Mouse (Mus musculus) layer of hippocampus, adult 9-10 months (tissue): ENCODE data around the gene Saysd1.

Experiments used
- DNase-seq: peaks from one replicate; pipeline ENCODE4 v3.0.0; 2022; ENCODE audit warnings: low spot score

Saysd1 gene

DNA sequence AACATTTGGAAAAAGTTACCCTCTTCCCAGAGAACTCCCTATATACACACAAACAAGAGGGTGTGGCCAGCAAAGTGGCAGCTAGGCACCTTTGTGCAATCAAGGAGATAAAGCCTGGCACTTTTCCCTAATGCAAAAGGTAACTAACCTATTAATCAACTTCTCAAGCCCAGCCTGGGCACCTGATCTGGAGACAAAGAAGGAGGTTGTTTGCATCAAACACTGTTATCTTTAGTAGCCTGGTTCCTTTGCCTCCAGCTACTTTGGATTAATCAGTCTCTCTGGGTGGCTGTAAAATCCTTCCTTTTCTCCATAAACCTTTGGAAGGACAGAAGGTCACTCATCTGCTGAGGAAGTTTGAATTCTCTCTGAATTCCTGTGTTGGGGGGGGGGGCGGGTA is 27.4 kb downstream of the Saysd1 start:
- no peak for DNase-seq

DNA sequence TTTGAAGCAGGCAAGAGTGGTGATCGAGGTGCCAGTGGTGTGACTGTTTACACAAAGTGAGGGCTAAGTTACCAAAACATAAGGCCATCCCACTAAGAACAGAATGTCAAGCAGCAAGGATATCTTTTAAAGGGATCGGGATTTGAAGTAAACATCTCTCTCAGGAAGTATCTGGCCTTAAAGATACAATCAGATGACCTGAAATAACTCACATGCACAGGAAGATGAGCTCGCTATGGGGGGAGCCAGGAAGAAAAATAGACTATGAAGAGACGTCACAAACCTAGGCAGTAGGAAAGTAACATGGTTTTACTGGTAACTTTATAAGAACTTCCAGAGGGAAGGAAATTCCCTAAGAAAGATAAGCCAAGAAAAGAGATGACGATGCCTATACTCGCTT is 32.1 kb downstream of the Saysd1 start:
- DNase-seq, result no peak

- no peak for DNase-seq
Observed at GRCm38 (mm10) chr14:20103207-20103606, 35.1 kb downstream of the Saysd1 start.

DNA sequence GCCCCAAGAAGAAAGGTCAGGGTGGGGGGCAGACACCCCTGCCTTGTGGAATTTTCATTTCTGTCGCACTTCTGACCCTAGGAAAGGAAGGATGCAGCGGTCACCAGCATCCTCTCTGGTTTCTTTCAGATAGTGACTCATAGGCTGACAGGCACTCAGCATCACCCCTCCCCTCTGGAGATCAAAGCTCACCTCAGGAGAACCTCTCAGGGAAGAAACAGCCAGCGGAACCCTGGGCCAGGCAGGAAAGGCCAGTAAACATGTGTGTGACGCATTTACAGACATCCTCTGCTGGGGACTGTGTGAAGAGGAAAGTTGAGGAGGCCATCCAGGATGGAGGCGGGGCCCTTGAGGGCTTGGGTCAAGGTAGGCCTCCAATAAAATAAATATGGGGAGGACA is 40.3 kb downstream of the Saysd1 start:
- DNase-seq, result no peak

- DNase-seq, result no peak
Observed at GRCm38 (mm10) chr14:20094942-20095341, 43.4 kb downstream of the Saysd1 start.

DNA sequence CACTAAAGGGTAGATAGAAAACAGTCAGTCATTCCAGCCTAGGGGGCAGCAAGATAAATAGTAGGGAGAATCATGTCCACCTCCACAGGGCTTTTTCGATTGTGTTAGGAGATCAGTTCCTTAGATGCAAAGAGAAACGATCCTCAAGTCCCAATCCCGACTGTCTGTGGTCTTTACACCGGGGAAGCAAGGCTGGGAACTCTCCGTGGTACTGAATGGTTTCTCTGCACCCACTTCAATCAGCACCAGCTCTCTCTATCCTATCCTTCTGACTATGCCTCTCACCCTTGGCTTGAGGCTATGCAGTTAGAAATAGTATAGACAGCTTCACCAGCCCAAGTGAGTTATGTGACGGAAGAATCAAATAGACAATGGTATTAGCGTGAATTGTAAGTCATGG is 44.8 kb downstream of the Saysd1 start:
- no peak for DNase-seq

GRCm38 (mm10) chr14:20084335-20084734 is 54.0 kb downstream of the Saysd1 start:
- no peak for DNase-seq

GRCm38 (mm10) chr14:20082536-20083325 is 55.6 kb downstream of the Saysd1 start:
- peak; percentile 71 for DNase-seq

- DNase-seq, result no peak
Observed at GRCm38 (mm10) chr14:20081937-20082533, 56.3 kb downstream of the Saysd1 start.

DNA sequence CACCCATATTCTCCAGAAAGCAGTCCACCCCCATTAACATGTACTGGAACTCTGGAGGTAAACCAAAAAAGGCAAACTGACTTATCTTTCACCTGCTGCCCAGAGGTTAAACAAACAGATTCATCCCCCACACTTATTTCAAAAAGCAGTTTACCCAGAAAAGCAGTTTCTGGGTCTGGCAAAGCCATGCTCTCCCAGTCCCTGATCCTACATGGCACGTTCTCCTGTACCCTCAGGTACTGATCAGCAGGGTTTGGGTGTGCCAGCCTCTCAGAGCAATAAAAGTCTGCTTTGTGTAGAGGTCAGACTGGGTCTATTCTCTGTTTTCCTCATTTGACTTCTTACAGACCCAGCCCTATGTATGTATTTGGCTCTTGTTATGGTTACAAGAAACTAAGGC is 57.2 kb downstream of the Saysd1 start:
- no peak for DNase-seq

- DNase-seq, result no peak
Observed at GRCm38 (mm10) chr14:20077181-20077580, 61.2 kb downstream of the Saysd1 start.

DNA sequence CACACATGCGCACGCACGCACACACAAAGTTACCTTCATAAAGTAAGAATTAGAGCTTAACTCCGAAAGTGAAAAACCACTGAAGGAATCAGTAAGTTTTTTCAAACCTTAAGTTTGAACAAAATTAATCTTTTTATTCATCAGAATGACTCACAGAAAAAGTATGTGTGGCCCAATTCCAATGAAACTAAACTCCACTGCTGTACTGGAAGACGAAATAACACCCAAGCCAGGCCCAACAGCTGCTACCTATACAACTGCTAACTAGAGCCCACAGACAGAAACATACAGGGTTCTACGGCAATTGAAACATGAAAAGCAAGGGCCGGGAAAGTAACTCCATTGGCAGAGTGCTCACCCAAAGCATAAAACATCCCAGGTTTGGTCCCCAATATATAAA is 62.8 kb downstream of the Saysd1 start:
- no peak for DNase-seq

GRCm38 (mm10) chr14:20074759-20075158 is 63.6 kb downstream of the Saysd1 start:
- no peak for DNase-seq

DNA sequence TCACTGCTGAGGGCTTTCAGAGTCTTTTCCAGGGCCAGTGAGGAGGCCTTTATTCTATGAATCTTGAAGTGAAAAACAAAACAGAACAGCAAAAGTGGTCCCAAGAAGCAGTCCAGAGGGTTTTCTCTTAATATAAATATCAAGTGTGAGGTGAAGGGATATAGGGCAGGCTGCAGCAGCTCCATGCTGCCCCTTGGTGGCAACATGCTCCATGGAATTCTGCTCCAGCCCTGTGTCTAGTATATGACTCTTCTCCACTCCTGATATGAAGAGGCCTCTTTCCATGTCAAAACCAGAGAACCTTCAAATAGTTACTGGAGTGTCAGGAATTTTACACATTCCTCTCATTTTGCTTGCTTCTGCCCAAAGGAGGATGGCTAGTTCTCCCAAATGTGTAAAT is 67.7 kb downstream of the Saysd1 start:
- DNase-seq, result no peak

DNA sequence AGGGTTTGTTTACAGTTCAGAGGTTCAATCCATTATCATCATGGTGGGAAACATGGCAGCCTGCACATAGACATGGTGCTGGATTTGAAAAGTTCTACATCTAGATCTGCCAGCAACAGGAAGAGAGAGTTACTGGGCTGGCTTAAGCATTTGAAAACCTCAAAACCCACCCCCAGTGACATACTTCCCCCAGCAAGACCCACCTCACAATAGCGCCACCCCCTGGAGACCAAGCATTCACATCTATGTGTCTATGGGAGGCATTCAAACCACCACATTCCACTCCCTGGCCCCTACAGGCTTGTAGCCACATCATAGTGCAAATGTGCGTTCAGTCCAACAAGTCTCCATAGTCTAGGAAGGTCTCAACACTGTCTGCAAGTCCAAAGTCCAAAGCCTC is 70.0 kb downstream of the Saysd1 start:
- no peak for DNase-seq

DNA sequence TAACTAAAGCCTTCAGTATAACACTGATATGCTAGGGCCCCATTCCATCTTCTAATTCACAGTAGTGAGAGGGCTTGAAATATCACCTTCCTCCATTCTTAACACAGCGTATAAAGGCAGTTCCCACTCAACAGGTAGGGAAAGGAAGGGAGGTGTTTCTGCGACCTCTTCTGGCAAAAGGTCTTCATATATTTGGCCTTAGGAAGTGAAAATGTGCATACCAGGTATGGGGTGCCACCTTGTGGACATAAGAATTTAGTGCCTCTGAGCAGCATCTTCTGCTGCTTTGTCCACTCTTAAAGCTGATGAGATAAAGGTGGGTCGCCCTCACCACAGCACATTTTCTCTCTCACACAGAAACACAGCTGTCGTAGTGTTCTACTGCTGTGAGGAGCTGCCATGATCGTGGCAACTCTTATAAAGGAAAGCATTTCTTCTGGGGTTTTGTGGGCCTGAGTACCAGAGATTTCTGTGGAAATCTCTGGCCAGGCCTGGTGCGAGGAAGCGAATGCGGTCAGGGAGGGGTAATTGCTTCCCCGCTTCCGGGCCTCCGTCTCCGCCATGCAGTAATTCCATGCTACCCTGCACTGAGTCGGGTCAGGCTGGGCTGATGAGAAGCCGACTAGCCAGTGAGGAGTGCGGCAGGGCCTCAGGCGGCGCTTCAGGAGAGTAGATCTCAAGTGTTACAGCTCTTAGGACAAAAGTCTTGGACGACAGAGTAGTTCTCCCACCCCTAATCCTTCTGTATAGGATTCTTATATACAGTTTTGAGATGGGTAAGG is 70.8 kb downstream of the Saysd1 start:
- peak; percentile 85 for DNase-seq

GRCm38 (mm10) chr14:20064771-20065170 is 73.6 kb downstream of the Saysd1 start:
- no peak for DNase-seq

DNA sequence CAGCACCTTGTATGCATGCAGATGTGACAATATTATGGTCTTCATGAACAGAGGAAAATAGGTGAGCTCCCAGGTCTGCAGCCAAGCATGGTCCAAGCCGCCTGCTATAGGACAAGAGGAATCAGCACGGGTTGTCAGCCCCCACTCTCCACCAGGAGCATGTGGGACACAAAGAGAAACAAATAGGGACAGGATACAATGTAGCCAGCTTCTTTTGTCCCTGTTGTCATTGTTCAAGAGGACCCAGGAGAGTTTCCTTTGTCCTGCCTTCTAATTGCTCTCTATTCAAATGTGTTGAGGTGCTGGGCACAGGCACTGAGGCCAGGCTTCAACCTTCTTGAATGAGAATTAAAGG is 89.9 kb downstream of the Saysd1 start:
- no peak for DNase-seq

DNA sequence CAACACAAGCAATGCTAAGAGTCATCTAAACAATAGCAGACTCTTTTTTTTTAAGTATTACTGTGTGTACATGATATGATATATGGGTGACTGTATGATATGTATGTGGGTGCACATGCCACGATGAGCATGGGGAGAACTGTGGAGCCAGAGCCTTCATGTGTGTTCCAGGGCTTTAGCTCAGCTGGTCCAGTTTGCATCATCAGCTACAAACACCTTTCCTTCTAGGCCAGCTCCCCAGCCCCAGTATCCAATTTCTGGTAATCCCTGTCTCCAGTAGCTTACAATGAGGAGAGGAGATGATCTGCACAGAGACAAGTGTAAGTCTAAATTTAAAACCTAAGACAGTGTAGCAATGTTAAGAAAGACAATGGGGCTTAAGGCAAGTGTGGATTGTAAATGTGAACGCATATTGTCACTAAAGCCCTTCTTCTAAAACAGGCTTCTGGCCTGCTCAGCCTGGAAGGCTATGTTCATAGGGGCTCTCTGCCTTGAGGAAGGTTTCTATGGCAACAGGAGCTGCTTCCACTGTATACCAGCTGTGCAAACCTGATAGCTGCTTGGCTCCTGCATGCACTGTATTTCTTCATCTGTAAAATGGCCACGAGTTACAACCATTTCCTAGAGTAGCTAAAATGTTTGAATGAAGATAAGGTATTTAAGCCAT is 90.4 kb downstream of the Saysd1 start:
- DNase-seq, result no peak

GRCm38 (mm10) chr14:20047291-20047690 is 91.0 kb downstream of the Saysd1 start:
- no peak for DNase-seq

DNA sequence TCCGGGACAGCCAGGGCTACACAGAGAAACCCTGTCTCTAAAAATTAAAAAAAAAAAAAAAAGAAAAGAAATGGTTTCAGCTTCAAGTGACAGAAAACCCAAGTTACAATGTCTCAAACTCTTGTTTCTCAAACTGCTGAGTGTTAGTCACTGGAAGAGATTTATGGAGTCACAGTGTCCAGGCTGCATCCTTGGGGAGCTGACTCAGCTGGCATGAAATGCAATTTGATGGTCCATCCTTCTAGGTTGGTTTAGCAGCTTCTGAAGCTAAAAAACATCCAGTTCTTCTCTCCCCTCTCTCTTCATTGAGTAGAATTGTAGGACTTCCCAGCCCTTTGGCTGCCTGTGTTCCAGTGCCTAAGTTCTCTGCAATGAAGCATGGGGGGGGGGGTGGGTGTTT is 94.3 kb downstream of the Saysd1 start:
- no peak for DNase-seq

DNA sequence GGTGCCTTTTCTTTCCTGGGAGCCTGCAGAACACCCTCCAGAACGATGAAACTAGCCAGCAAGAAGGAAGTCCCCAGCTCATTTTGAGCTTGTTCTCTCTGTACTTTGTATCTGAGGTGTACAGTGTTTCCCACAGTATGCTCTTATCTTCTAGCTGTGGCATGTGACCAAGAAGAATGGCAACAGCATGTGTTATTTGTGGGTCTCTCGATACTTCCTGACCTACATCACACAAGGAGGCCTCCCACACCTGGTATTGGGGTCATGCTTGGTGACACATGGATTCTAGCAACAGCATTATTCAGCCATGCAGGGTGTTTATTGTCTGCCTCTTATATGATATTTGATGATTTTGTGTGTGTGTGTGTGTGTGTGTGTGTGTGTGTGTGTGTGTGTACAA is 96.5 kb downstream of the Saysd1 start:
- DNase-seq, result no peak

GRCm38 (mm10) chr14:20040976-20041375 is 97.4 kb downstream of the Saysd1 start:
- no peak for DNase-seq
